Mouse (Mus musculus) lung, embryonic 16.5 days (tissue): Measurements from ENCODE around the gene Commd3. TPM values are rescaled to one million over a fixed set of nuclear protein-coding genes. Genes with fewer than 3 reads are reported as not detected.

Source experiments
- polyA plus RNA-seq: library from polyadenylated mRNA; unstranded; fragments of >200 nt; fragmentation: Nextera tagmentation; extraction: Ambion mirVana; gene quantifications from 2 replicates; pipeline ENCODE4 v1.2.1, GENCODE M21; 2015

The Commd3 gene
- polyA plus RNA-seq, 1 experiment from 2014 or later: 219 TPM

Other genes with a start within 250 kb of the Commd3 start
- 20.8 TPM in 2 replicates for gene Bmi1, start 4.6 kb downstream of the Commd3 start, polyA plus RNA-seq
- gene Spag6, start 21.6 kb downstream of the Commd3 start, polyA plus RNA-seq: 0.15 TPM in 1 of 2 replicates, not detected in the other